Mouse (Mus musculus) urinary bladder, postnatal 25 days (tissue): ENCODE measurements at regions not wholly inside any gene's neighbourhood (a gene's known extent, or its start where the extent isn't known, plus 50 kb on each side); places are given as distances from the start of the nearest gene placed in this dataset.

ENCODE experiments used
- DNase-seq: peaks from one replicate; pipeline ENCODE4 v3.0.0; 2022; ENCODE audit warnings: low spot score

DNA sequence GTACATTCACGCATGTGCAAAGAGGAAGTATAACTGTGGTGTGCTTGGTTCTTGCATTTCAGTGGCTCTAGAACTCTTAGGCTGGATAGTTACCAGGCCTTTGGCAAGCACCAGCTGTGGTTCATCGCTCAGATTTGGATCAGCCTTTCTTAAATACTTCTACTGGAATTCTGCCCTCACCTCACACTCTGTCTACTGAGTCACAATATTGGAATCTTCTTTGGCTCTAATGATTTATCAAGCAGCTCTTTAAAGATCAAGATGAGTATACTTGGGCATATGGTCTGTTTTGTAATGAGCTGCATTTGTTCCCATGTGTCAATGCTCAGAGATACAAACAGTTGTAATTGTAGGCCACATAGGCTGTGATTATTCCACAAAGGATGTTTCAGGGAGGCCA lies 197.5 kb downstream of the Icos start:
- no peak for DNase-seq

DNA sequence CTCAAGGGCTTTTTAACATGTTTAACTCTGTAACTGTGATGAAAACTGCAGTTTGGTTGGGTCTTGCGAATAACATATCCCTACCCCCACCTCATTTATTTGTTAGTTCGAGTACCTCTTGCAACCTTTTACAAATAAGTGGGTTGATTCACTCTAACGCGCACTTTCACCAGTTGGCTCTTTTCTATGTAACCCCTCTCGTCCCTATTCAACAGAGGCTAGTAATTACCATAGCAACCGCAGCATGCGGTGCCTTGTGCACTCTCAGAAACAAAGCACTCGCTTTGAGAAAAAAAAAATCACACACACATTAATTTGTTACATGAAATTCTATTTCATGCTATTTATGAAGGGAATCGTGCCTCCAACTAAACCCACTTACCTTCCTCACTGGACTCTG lies 201.7 kb downstream of the Icos start:
- no peak for DNase-seq

DNA sequence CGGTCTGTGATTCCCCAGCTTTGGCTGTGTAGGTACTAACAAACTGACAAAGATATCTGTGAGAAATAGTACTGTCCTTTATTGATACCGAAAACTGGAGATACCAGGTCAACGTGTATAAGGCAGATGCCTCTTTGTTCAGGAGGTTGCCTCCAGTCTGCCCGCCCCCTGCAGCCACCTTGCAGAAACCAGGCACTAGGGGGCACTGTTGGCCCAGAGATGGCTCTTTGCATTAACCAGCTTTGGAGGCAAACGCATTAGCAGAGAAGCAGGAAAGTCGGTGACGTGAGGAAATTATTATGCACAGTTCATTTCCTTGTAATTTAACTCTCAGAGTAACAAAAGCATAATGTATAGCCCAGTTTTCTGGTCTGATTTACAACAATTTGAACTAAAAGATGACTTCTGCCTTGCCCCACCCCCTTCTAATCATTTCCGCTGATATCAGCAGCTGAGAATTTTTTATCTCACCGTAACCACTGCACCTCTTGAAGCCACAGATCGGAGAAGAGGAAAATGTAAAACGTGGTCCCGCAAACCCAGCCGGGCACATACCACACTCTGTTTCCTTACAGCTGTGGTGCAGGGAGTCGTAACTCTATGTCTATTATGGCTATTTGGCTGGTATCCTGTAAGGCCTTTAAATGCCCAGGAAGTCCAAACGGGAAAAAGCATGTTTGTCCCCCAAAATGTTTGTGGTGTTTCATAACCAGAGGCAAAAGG lies 203.5 kb downstream of the Icos start:
- peak; percentile 93 for DNase-seq

DNA sequence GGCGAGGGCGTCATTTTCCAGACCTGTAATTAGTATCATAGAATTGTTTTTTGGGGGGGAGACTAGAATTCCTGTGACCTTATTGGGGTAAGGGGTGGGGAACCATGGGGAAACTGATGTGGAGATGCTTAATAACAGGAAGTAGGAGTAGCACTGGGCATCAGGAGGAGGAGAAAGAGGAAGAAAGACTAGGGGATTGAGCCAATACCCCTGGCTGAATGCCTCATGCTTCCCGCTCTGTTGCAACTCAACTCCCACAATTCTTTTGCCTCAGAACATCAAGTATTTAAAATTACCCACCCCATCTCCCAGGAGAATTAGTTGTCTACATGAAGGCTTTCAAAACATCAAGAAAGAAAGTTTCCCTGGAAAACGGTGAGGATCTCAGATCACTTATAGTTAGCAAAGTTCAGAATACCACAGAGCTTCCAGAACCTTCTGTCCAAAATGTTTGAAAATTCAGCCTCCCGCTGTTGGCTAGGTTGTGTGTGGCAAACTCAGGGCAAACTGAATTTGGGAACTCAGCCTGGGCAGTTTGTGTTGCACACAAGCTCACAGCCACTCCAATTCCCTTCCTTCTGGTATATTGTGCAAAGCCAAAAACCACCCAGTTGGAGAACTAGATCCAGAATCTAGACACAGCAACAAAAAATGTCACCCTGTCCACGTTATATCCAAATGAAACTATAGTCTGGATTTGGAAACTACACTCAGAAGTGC lies 209.8 kb downstream of the Icos start:
- no peak for DNase-seq

DNA sequence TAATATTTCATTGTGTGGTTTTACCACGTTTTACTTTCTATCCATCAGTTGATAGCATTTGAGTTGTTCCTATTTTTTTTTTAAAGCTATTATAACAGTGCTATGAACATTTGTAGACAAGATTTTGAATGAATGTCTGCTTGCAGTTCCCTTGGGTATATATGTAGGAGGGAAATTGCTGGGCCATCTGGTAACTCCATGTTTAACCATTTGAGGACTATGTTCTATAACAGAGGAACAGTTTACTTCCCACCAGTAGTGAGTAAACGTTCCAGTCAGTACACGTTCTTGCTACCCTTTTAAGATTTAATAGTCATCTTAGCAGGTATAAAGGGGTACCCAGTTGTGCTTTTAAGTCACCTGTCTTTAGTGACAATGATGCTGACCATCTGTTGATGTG lies 213.2 kb downstream of the Icos start:
- DNase-seq, result no peak

DNA sequence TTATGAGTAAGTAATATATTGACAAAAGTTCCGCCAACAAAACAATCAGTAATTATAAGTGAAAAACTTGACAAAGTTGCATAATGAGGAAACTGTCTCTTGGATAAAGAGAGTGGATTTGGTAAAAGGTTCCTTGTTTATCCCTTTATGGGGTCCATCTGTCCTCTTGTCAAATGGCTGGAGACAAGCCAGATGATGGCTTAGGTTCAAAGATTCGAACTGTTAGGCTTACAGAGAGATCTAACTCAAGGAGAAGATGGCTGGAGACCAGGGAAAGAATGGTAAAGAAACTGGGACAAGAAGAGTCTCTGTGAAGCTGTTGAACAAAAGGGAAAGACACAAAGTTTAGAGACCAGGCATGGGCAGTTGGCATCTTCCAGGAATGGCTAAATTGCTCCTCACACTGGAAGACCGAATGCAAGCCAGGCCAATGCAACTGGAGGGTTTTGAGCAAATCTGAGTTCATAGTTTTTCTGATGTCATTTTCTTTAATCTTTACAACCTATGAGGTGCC lies 220.9 kb downstream of the Icos start:
- no peak for DNase-seq

DNA sequence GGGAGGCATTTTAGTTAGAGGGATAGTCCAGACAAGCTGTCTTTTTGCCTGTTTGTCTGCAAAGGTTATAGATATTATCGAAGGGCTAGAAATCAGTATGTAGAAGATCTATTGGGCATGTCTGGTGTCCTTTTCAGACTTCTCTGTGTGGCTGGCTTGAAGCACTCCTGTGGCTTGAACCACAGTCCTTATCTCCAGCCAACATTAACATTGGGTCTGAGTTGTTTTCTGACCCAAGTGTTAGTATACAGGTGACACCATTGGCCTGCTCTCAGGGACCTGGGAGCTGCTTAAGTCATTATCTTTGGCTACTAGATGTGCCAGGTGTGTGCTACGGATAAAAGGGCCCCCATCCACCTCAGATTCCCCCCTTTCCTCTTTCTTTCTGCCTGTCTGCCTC lies 223.3 kb downstream of the Icos start:
- no peak for DNase-seq

DNA sequence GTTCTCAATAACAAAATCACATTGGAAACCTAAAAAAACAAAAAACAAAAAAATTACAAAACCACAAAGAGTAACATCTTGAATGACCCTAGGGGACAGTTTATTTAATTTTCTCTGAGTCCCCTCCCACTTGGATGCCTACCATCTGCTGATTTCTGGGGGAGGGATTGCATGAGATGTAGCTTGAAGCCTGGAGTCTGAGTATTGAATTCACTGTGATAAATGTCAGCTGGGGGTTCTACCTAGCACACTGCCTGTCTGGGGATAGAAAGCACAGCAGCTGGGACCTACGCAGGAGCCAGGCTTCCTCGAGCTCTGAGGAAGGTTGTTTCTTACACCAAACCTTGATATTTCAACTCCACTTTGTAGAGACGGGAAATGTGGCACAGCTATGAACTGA lies 224.4 kb downstream of the Icos start:
- no peak for DNase-seq

DNA sequence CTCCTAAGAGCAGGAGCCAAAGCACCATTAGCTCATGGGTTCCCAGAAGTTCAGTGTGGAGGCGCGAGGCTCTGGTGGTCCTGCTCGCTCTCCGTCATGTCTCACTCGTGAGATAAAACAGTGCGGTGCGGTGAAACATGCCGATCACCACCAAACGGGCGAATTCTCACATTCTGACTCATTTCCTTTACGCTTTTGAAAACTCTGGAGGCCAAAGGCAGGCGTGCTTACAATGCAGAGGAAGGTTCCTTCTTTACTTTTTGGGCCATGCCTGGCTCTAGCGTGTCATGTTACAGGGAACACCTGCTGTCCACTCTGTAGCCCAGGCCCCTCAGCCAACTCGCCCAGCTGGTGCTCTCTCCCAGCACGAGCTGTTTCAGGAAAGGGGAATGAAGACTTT lies 225.4 kb downstream of the Icos start:
- no peak for DNase-seq

DNA sequence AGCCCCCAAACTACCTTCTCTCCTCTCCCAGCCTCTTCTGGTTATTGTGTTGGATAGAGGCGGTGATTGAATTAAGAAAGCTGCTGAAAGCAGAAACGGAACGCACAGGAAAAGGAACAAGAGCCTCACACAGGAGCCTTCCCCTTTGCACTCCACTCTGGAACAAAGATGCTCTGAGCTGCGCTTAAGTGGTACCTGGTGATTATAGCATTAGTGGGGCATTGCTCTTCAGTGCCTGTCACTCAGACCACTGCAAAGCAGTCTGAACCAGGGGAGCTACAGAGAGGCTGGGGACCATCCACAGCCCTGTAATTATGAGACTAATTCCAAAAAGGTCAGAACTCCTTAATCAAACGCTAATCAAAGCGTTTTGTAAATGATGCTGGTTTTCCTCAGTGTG lies 225.9 kb downstream of the Icos start:
- no peak for DNase-seq

DNA sequence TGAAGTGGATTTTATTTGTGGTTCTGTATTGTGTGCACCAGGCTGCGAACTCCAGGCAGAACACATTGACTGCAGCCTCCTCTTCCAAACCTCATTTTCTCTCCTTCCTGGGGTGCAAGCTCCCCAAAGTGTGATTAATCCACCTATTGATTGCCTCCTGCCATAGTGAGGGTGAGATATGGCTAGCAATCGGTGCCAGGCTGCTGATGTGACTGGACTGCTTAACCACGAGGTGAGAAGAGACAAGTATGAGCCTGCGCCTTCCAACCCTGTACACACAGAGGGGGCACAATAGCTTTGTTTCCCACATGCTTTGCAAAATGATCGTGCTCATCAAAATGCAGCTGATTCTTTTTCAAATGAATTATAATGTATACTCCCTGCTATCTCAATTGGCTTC lies 227.4 kb downstream of the Icos start:
- DNase-seq, result no peak

DNA sequence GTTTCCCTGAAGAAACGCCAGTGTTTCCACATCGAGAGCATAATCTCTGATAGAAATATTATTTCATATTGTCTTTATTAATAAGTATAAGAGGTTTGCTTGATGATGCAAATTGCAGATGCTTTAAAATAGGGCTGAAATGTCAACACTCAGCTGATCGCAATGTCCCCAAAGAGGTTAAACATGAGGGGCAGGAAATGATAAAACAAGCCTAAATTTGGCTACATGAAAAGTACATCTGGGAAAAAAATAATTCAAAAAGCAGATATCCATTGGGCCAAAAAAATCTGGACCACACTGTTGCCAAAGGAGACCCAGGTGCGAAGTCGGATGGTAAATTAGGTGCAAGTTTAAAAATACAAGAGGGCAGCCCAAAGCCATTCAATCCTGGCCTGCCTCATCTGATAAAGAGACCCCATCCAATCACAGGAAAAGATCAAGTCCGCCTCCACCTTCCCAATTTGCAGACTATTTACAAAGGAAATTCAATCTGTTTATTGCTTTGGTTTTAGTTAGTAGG lies 229.2 kb downstream of the Icos start:
- DNase-seq, result no peak

DNA sequence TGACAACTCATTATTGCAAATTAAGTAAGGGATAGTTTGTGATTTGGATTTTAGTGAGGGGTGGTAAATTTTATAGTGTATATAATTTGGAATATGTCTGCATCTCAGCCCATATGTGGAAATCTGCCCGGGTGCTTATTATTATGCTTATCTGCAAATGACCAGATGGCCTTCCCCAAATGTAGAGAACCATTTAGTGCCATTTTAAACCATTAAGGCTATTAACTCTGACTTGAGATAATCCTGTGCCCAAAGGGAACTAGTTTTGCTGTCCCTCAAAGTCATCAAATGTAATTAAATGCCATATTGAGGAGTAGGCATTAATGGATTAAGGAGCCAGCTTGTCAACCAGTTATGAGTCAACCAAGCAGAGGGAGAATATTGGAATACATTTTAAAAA lies 230.7 kb downstream of the Icos start:
- no peak for DNase-seq

DNA sequence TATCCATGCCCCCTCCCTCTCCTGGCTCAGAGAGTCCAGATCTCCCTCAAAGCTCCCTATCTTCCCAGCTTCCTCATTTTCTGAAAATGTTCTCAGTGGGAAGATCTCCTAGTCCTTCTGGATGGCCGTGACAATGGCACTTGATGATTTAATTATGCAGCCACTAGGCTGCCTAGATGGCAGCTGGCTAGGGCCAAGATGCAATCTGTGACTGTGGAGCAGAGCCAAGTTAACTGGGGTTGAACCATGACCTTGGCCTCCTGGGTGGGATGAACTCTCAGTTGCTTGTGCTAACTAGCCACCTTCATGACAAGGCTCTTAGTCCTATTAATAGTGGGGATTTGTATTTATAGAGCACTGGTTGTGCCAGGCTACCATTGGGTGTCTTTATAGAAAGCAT lies 243.4 kb downstream of the Icos start:
- DNase-seq, result no peak

DNA sequence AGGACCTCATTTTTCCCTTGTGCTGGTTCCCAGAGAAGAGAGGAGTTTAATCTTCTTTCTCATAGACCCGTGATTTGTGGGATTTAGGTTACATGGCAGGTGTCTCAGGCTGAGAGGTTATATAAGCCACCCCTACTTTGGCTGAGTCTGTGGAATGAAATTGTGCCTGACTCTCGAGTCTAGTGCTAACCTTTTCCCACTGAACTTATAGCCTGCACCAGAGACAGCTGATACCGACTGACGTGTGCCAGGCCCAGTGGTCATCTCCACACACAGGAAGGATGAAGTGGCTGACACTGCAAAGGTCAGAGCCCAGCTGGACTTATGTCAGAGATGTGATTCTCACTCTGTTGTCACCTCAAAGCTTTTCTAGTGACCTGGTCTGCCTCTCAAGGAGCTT lies 251.2 kb downstream of the Icos start:
- DNase-seq, result no peak

DNA sequence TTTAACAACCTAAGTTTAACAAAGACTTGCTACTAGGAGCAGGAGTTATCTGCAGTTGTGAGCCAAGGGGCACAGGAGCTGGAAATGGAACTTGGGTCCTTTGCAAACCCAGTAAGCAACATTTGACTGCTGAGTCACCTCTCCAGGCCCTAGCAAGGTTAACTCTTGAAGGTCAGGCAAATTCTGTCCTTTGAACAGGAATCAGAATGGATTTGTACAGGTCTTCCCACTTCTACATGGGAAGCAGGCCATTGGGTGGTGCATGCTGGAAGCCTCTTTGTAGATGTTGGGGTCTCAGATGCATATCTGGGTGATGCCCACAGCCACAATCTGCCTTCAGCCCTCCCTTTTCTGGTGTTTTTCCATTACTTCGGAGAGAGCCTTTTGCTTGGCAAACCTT lies 255.3 kb downstream of the Icos start:
- no peak for DNase-seq

DNA sequence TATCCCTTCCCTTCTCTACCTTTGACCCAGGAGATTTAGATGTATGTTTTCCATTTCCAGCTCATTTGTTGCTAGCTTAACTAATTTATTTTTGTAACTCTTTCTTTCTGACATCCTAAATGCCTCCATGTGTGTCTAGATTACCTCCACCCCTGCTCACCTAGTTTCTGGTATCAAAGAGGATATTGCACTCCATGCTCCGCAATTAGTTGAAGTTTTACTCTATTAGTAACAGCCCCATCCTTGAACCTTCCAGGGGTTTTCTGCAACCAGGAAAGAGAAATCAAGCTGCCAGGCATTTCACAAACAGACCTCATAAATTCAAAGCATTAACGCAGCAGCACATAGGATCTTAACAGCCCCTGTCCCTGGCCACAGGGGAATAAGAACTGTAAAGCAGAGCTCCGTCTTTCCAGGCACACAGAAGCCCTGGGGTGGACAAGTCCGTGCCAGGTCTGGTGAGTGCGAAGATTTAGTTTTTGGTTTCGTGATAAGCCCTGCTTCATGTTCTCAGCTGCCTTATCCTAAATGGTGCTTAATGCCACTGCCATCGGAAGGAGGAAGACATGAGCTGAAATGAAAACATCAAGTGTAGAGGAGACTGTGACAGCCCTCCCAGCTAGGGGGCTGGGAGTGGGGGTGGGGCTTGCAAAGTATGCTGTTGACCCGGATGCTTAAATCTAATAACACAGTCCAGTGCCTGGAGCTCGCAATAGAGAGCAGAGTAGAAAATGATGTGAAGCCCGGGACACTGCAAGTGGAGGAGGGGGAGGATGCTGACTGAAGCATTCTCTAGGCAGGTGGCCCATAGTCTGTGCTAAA lies 256.0 kb downstream of the Icos start:
- no peak for DNase-seq

DNA sequence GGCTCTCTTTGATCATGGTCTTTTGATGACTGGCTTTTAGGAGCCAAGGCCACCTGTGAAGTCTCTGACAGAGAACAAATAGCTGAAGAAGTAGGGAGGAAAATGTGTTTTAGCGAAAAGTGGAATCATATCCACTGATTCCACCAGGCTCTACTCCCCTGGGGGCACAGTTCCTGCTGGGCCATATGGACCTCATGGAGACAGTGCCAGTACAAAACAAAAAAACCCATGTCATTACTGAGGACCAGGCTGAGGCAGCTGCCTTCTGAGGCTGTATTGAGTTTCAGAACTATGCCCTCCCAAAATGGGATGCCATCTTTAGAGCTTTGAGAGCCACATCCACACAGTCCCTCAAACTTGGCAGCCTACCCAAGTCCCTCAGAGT lies 256.6 kb downstream of the Icos start:
- no peak for DNase-seq

DNA sequence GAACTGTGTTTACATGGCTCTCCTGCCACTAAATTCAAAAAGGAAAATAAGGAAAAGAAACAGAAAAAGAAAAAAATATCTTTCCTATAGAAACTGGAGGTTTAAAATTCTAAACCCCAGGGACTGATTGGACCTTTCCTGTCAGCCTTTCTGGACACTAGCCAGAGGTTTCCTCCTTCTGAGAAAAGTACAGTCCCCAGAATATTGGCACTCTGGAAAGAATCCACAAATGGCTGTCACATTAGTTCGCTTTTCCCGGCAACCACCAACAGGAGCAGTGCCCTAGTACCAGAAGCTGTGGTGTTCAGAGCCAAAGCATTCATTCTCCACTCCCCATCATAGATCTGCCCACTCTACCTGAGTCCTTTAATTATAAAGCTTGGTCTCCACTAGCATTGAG lies 258.8 kb downstream of the Icos start:
- DNase-seq, result no peak

DNA sequence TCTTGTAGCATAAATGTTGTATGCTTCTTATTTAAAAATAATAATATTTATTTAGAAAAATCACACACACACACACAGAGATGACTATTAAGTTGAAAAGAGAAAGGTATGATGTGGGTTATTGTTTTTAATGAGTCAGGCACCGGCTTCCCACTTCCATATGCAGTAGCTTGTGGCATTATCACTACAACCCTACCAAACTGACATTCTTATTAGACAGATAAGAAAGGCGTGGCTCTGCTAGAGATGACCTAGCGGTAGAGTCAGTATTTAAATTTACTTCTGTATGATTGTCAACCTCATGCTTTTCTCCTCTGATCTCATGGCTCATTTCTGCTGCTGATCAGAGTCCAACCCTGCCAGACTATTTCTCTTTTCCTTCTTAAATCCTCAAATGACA lies 260.9 kb downstream of the Icos start:
- no peak for DNase-seq

DNA sequence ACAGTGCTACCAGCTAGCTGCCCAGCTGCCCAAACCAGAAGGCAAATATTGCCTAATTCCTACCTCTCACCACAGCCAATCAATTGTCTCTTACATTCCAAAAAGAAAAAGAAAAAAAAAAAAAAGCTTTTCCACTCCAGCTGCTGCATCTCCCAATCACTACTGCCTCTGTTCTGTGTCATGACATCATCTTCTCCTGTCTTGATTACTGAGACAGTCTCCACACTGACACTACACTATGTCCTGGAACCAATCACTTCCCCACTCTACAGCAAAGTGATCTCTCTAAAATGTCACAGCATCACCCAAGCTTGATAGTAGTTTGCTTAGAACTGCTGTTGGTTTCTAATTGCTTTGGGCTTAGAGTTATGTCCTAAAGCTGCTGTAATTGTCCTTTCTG lies 279.8 kb downstream of the Icos start:
- DNase-seq, result no peak

DNA sequence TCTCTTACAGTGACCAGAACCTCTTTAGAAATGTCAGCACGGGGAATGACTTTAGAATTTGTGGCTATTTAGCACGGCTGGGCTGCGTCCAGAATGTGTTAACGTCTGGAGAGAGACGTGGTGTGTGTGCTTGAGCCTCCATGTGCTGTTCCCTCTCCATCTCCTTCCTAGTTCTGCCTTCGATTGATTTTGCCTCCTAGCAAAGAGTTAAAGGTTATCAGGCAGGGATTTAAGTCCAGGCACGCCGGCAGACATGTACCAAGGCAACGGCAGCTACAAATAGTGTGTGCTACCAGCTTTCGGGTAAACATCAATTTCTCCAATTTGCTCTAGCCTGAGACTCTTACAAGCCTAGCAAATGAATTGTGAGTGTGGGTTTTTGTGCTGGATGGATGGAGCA lies 285.7 kb downstream of the Icos start:
- DNase-seq, result no peak

DNA sequence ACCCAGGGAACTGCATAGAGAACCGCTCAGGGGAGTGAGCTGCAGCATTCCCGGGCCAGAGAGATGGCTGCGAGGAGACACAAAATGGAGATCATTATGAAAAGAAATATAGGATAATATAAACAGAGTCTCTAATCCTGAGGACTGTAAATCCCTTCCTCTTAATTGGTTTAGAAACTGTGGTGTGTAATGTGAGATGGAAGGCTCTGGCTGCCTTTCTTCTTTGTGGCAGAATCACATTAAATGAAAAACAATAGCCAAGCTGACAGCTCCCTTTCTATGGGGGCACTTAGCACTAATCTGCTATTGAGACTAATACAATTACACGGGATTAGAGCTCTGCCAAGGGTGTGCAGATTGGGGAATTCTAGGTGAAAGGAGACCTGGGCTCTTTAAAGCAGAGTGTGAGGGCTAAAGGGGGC lies 288.0 kb downstream of the Icos start:
- DNase-seq, result no peak
